Mouse (Mus musculus) CD4-positive, CD25-positive, alpha-beta regulatory T cell, adult 9 weeks (primary cell): Measurements from ENCODE around the gene Cav3. TPM values are rescaled to one million over a fixed set of nuclear protein-coding genes. Genes with fewer than 3 reads are reported as not detected.

Experiments
- polyA plus RNA-seq: library from polyadenylated mRNA; unstranded; fragments of 100-300 nt; shearing (Covaris generic); gene quantifications from one replicate; pipeline ENCODE4 v1.2.1, GENCODE M21; 2017

Cav3 gene
- not detected for polyA plus RNA-seq

GRCm38 (mm10) chr6:112459341-112459749 is at the start of gene Cav3:
Cav3 (plus strand) TSS chr6:112459505.

GRCm38 (mm10) chr6:112489910-112490559 is 30.7 kb downstream of the Cav3 start, which contains the start of gene Oxtr:
Oxtr (minus strand) TSS chr6:112489943.

Other genes with a start within 250 kb of the Cav3 start
- not detected for gene Lmcd1, start 185.7 kb upstream of the Cav3 start, polyA plus RNA-seq
- gene Ssu2, start 71.5 kb upstream of the Cav3 start, polyA plus RNA-seq, result not detected
- gene Oxtr, start 30.4 kb downstream of the Cav3 start, polyA plus RNA-seq, result not detected
- 60.4 TPM for gene Rad18, start 237.2 kb downstream of the Cav3 start, polyA plus RNA-seq